Mouse (Mus musculus) testis, adult 2 months (tissue): Measurements from ENCODE around the gene Gm45717. TPM values are rescaled to one million over a fixed set of nuclear protein-coding genes. Genes with fewer than 3 reads are reported as not detected.

Experiments used
- H3K27ac ChIP-seq: fragments of 200-500 bp; 2 replicates; pipeline ENCODE4 v1.5.1; 2012; ENCODE audit warnings: low read depth, low read length; ENCODE audit not compliant: control insufficient read depth, insufficient read depth
- H3K27me3 ChIP-seq: fragments of 200-500 bp; 2 replicates; pipeline ENCODE4 v1.6.1; 2012; ENCODE audit warnings: mild to moderate bottlenecking, low read length, moderate library complexity; ENCODE audit not compliant: control insufficient read depth, insufficient read depth
- H3K36me3 ChIP-seq: fragments of 200-500 bp; 2 replicates; pipeline ENCODE4 v1.6.1; 2012; ENCODE audit warnings: mild to moderate bottlenecking, low read length; ENCODE audit not compliant: control insufficient read depth, insufficient read depth
- H3K4me1 ChIP-seq: fragments of 200-500 bp; 2 replicates; pipeline ENCODE4 v1.6.1; 2012; ENCODE audit warnings: low read length; ENCODE audit not compliant: control insufficient read depth, insufficient read depth
- H3K4me3 ChIP-seq: fragments of 200-500 bp; 2 replicates; pipeline ENCODE4 v1.5.1; 2012; ENCODE audit warnings: low read depth, mild to moderate bottlenecking, low read length, moderate library complexity, mixed read lengths; ENCODE audit not compliant: control insufficient read depth
- CTCF ChIP-seq: fragments of 200-500 bp; IDR thresholded peaks from 2 replicates; pipeline ENCODE4 v1.5.1; 2012; ENCODE audit warnings: low read depth, mild to moderate bottlenecking, inconsistent platforms, low read length, moderate library complexity; ENCODE audit not compliant: control insufficient read depth, insufficient read depth, insufficient replicate concordance
- POLR2A ChIP-seq: fragments of 200-500 bp; IDR thresholded peaks from 2 replicates; pipeline ENCODE4 v1.6.1; 2012; ENCODE audit warnings: low read depth, mild to moderate bottlenecking, inconsistent platforms, low read length, moderate library complexity; ENCODE audit not compliant: control insufficient read depth
- polyA plus RNA-seq: library from polyadenylated mRNA; depleted of rRNA; stranded (reverse); fragments of >200 nt; gene quantifications from 2 replicates; pipeline ENCODE4 v1.2.3, GENCODE M21; 2012

Gm45717 gene
- polyA plus RNA-seq, 1 experiment, result not detected

- H3K4me1 ChIP-seq, result peaks cover 5% of the 10 kb centered on the region
- TF ChIP-seq CTCF (peak; percentile 75), POLR2A (no peak)
- H3K36me3 ChIP-seq, result no peaks in the 10 kb centered on the region
- H3K4me3 ChIP-seq, result peak overlapping the region; percentile 8
- no peaks in the 10 kb centered on the region for H3K27me3 ChIP-seq
- no peak overlapping the region for H3K27ac ChIP-seq
These were observed 47.1 kb downstream of the Gm45717 start for GRCm38 (mm10) chr7:140908634-140909107.

GRCm38 (mm10) chr7:140908181-140908580, 47.6 kb downstream of the Gm45717 start:
- no peak overlapping the region for H3K27ac ChIP-seq
- H3K27me3 ChIP-seq, result no peaks in the 10 kb centered on the region
- peaks cover 5% of the 10 kb centered on the region for H3K4me1 ChIP-seq
- no peak overlapping the region for H3K4me3 ChIP-seq
- H3K36me3 ChIP-seq, result no peaks in the 10 kb centered on the region
- TF ChIP-seq POLR2A (no peak), CTCF (no peak)

- peaks cover 5% of the 10 kb centered on the region for H3K4me1 ChIP-seq
- no peak overlapping the region for H3K27ac ChIP-seq
- no peak overlapping the region for H3K4me3 ChIP-seq
- no peaks in the 10 kb centered on the region for H3K27me3 ChIP-seq
- H3K36me3 ChIP-seq, result no peaks in the 10 kb centered on the region
- TF ChIP-seq POLR2A (no peak), CTCF (no peak)
These were observed 48.0 kb downstream of the Gm45717 start for GRCm38 (mm10) chr7:140907697-140908096.

DNA sequence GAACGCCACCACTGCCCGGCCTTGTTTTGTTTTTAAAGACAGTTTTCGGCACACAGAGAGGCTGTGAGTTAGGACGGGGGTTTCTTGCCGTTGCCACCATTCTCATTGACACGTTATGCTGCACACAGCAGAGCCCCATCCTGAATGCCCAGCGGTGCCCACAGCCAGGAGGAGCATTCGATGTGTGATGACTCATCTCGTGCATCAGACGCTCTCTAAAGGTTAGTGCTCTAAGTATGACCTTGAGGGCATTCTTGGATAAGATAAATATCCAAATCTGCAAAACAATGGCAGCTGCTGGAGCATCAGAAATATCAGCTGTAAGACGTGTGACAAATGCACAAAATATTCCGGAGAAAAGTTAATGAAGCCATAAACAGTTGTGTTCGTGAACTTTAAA, 48.6 kb downstream of the Gm45717 start:
- H3K36me3 ChIP-seq, result no peaks in the 10 kb centered on the region

DNA sequence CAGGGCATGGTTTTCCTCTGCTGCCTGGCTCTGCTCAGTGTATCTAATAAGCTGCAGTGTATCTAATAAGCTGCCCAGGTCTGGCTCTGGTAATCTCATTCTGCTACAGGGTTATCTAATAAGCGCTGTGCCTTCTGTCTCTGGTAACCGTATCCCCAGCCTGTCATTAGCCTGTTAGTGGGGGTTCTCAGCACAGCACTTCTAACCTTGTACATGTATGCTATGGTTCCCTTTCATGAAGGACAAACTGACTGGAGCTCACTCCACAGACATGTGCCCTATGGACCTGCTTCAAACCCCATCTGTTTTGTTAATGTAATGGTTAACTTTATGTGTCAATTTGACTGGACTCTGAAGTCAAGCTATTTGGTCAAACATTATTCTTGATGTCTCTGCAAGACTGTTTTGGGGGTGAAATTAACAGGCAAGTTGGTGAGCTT, 50.1 kb downstream of the Gm45717 start:
- no peak for TF ChIP-seq POLR2A
- no peak for TF ChIP-seq CTCF
- Histone ChIP-seq H3K27ac (no peak overlapping the region), H3K4me3 (no peak overlapping the region), H3K36me3 (no peaks in the 10 kb centered on the region), H3K4me1 (peaks cover 5% of the 10 kb centered on the region), H3K27me3 (no peaks in the 10 kb centered on the region)

More for the DNA sequence above, 48.6 kb downstream of the Gm45717 start:
- no peak for TF ChIP-seq POLR2A
- no peak for TF ChIP-seq CTCF
- Histone ChIP-seq H3K27ac (no peak overlapping the region), H3K27me3 (no peaks in the 10 kb centered on the region), H3K4me3 (no peak overlapping the region), H3K4me1 (peaks cover 5% of the 10 kb centered on the region)

DNA sequence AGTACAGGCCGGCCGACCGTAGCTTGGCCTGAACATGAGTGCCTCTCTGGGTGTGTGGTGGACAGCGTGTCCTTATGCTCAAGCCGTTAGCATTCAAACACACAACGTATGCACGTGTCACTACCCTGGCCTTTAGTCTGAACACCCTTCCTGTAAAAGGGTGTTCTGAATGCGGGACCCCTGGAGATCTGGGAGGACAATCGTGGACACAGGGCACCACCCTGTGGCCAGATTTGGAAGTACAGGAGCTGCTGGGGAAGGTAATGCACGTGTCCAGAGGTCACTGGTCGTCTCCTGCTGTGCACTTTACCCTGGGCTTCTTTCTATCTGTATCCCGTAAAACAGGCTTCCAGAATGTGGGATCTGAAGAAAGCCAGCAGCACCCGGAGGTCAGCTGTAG, 52.5 kb downstream of the Gm45717 start:
- TF ChIP-seq CTCF (peak; percentile 89), POLR2A (no peak)
- no peaks in the 10 kb centered on the region for H3K27me3 ChIP-seq
- H3K4me3 ChIP-seq, result no peak overlapping the region
- no peak overlapping the region for H3K27ac ChIP-seq
- H3K4me1 ChIP-seq, result no peaks in the 10 kb centered on the region
- no peaks in the 10 kb centered on the region for H3K36me3 ChIP-seq

GRCm38 (mm10) chr7:140902036-140902875, 53.5 kb downstream of the Gm45717 start:
- no peak for TF ChIP-seq POLR2A
- TF ChIP-seq CTCF, result no peak
- no peaks in the 10 kb centered on the region for H3K36me3 ChIP-seq

More at GRCm38 (mm10) chr7:140902036-140902875, 53.5 kb downstream of the Gm45717 start:
- Histone ChIP-seq H3K4me1 (no peaks in the 10 kb centered on the region), H3K27me3 (no peaks in the 10 kb centered on the region), H3K27ac (no peak overlapping the region), H3K4me3 (no peak overlapping the region)
